Mouse (Mus musculus) liver, embryonic 14.5 days (tissue): Measurements from ENCODE around the gene Tex38.
A peak's percentile ranks its signal among the peaks of the same experiment; 100 is the strongest.

Experiments
- CTCF ChIP-seq: IDR thresholded peaks from 2 replicates; pipeline ENCODE4 v1.5.1; 2016; ENCODE audit warnings: antibody characterized with exemption, low read depth, control low read depth
- EP300 ChIP-seq: IDR thresholded peaks from 2 replicates; pipeline ENCODE4 v1.6.1; 2016; ENCODE audit warnings: antibody characterized with exemption, low read depth

- TF ChIP-seq CTCF, result peak; percentile 40
- no peak for TF ChIP-seq EP300
Measured at GRCm38 (mm10) chr4:115784769-115785510, 4.1 kb upstream of the Tex38 start, which contains the start of gene Atpaf1.
